Mouse (Mus musculus) cerebellum, postnatal 10 days (tissue): ENCODE measurements around the gene Lca5.

Experiments
- DNase-seq, 2 experiments: peaks; one replicate each; pipeline ENCODE4 v3.0.0; 2021; ENCODE audit warnings: mixed read lengths in 2 of 2

The Lca5 gene

GRCm38 (mm10) chr9:83440392-83441357 lies at the start of gene Lca5:
Gene Lca5 (minus strand): TSS chr9:83441127.
- DNase-seq: peak; percentile 96 to 97

GRCm38 (mm10) chr9:83488491-83489210 lies 47.7 kb upstream of the Lca5 start:
- peak; percentile 62 to 72 for DNase-seq

DNA sequence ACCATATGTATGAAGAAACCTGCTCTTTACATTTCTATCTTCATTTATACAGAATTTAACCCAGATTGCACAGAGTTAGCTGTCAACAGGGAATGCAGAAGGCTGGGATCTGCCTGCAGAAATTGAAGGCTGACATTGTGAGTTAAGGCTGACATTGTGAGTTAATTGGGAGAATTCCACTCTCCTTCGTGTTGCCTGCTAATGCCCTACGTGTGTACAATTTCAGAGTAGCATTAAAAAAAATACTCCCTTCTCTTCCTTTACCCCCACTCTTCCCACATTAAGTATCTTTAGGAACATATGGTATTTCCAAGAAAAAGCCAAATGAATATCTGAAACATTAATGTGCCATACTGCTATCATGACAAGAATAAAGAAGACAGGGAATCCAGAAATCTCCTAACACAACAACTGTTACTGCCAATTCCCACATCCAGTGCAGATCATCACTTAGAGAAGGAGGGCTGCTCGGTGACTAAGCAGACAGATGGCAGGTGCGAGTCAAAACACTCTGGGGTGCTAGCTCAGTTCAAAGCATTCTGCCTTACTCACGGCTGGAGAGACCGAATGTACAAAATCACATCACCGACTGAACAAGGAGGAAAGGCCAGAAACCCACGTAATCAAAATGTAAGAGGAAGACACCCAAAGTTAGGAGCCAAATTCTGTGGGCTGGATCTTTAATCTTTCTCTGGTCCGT lies 47.0 kb upstream of the Lca5 start:
- DNase-seq: peak; percentile 66 to 67

- DNase-seq: peak; percentile 25 to 53
Measured at GRCm38 (mm10) chr9:83485966-83486365, 45.0 kb upstream of the Lca5 start.

DNA sequence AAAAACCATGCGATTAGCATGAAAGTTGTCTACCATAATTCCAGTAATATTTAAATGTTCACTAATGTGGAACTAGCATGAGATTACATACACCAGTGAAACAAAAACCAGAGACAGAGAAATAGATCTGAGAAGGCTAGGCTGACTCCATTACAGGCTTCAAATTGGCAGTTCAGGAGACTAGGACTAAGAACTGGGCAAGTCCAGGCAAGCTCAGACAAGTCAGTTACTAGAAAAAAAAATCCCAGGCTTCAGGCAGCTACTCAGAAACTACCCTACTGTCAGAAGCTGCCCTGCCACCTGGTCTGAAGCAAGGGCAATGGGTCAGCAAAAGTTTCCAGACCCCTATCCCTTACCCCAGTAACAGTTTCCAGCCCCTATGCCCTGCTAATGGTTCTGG lies 44.4 kb upstream of the Lca5 start:
- DNase-seq: no peak

DNA sequence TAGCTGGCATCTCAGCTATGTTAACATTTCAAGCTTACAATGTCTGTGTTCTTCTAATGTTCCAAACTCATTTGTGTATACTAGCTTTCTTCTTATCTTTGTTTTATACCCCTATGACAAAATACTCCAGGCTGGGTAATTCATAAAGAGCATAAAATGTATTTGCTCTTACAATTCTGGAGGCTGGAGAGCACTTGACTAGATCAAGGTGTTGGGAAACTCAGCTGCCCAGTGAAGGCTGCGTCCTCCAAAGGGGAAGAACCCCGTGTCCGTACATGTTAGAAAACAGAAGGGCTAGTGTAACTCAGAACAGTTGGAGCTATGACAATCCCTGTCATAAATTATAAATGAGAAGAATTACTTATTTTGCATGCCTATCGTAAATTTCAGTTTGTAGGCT lies 42.5 kb upstream of the Lca5 start:
- DNase-seq: no peak

GRCm38 (mm10) chr9:83482176-83482949 lies 41.4 kb upstream of the Lca5 start:
- no peak for DNase-seq

GRCm38 (mm10) chr9:83469871-83470270 lies 28.9 kb upstream of the Lca5 start:
- DNase-seq: peak; percentile 48 to 49

DNA sequence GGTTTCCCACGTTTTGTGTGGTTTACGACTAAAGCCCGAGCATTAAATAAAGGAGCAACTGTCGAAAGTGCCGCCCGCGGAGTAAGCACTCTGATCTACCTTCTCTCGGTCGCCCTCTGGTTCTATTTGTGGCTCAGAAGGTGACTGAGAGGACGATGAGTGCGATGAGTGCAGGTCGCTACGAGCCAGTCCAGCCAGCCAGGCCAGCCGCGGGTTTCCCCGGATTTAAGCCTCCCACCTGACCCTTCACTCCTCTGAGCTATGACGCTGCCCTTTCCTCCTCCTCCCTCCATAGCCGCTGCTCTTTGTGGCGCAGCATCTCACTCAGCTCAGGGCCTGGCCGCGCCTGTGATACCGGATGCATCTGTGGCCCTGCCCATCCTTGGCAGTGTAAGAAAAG lies 6.8 kb upstream of the Lca5 start:
- peak; percentile 82 to 86 for DNase-seq

DNA sequence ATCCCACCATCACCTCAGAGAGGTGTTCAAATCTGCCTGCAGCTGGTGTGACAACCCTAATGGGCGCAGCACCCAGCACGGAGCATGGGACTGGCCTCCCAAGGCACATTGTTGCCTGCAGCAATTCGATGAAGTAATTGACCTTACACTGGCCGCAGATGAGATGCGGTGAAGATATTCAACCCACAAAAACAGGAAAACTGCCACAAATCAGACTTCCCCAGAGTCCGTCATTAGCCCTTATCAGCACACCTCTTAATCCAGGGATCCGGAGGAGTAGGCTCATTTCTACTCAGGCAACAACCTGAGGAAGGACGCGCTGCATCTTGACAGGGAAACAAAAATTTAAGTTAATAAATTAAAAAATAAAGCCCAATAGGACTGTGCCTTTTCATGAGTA lies 6.2 kb upstream of the Lca5 start:
- peak in 1 of 2 experiments; percentile 15 for DNase-seq

DNA sequence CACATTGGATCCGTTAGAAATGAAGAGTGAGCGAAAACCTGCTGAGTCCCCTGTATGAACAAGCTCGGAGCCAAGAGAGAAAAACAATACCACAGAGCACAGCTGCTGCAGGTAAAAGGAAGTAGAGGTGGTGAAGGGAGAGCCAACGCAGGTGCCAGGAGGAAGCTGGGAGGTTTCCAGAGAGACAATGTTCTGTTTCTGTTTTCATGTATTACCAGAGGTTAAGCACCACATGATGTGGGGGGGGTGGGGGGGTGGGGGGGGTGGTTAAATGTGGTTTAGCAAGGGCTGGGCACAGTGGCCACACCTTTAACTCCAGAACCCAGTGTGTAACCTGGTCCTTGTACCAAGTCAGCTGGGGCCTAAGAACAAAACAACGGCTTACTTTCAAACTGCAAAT lies 3.3 kb downstream of the Lca5 start:
- no peak for DNase-seq

DNA sequence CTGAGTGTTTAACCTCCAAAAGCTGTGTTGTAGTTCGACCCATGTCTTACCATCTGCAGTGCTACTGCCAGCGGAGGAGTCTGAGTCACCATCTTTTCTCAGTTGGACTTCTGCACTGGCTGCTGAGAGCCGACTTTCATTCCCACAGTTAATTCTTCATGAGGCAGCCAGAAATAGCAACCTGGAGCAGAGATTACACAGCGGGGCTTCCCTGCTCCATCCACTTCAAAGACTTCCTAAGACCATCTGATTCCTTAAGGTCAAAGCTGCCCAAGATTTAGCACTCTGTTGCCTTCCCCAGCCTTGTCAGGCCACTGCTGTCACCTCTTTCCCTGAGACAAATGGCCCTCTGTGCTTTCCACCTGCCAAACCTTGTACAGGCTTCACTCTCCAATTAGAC lies 6.4 kb downstream of the Lca5 start:
- peak; percentile 45 to 51 for DNase-seq

DNA sequence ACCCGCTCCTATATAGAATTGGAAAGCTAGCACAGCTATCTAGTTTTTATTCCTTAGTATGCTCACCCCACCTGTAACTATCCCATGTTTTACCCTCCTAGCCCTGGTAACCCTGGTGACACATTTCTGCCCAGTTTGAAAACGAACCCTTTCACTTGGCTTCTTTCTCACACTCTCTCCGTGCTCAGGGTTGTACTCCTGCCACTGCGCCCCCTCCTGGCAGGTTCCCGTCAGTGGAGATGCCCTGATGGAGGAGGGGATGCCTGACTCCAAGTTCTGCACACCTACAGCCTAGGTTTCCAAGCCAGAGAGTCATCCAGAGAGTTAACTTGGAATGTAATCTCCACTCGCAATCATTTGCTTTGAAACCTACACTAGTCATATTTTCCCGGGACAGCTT lies 7.3 kb downstream of the Lca5 start:
- DNase-seq: peak; percentile 55 to 66

GRCm38 (mm10) chr9:83427926-83428325 lies 13.0 kb downstream of the Lca5 start:
- no peak for DNase-seq

DNA sequence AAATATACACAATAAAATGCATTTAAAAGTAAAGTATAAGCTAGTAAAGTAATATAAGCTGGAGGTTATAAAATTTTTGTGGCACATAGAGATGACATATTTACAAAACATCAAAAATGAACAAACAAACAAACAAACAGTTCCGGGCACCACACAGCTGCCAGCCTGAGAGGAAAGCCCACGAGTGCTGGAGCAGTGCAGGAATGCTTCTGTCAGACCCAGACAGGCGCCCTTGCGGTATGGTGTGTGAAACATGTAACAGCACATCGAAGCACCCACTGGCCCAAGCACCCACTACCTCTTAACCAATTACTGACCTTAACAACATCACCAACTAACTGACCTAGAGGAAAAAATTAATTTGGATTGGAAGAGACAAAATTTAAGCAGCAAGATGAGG lies 22.0 kb downstream of the Lca5 start:
- DNase-seq: no peak

DNA sequence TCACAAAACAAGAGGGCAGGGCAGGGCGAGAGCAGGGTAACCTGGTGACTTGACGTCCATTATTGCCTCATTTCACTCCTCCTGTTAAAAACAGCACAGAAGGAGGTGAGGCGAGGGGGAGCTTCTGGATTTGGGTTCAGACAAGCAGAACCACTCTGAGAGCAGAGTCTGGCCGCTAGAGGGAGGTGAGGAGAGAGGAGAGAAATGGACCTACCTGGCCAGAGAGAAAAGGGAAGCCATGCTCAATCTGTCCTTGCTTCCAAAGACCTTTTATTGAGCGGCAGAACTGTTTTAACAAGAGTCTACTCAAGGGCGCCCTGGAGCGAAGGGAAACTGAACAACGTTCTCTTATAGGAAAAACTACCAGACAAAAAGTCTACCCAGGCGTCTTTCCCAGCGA lies 27.9 kb downstream of the Lca5 start:
- peak; percentile 61 to 68 for DNase-seq

DNA sequence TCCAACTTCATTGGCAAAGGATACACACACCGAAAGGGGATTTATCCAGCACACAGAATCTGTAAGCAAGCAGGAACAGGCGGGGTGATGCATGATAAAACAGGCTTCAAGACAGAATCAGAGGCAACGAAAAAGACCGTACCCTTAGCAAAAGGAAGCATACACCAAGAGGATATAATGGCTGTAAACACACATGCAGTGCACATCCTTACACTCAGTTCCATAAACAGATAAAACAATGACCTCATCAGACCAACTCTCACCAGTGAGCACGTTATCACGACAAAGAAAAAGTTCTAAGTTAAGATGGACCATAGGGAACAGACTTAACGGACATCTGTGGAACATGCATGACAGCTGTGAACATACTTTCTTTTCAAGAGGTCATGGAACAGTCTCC lies 35.8 kb downstream of the Lca5 start:
- no peak for DNase-seq

- no peak for DNase-seq
Measured at GRCm38 (mm10) chr9:83400783-83401182, 40.1 kb downstream of the Lca5 start.

DNA sequence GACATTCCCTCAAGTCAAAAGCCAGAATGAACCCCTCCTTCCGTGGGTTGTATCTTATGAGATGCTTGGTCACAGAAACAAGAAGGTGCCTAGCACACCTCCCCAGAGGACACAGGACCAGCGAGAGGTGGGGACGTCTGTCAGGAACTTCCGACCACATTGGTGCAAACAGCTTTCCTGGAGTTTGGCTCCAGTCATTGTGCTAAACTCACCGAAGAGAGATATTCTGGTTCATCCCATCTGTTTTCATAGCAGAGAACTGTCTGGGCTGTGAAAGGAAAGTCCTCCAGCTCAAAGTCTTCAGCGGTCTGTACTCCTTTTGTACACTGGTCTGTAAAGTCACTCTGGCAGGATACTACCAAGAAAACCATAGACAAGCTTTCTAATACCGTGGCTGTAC lies 41.5 kb downstream of the Lca5 start:
- DNase-seq: no peak

GRCm38 (mm10) chr9:83398260-83398659 lies 42.7 kb downstream of the Lca5 start:
- DNase-seq: no peak

DNA sequence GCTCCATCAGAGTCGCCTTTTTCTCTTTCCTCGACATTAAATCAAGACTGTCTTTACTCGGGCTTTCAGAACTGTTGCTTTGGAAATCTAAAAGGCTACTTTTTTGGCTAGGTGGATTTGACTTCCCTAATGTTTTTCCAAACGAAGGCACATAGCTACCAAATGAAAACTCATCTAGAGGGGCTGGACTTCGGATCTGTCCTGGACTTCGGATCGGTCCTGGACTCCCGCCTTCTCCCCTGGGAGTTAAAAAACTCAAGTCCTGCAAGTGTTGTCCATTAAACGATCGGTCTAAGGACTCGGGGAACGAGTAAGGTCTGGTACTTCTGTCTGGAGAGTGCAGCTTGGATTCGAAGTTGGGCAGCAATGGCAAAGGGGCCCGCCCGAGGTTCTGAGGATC lies 45.5 kb downstream of the Lca5 start:
- DNase-seq: no peak

- DNase-seq: no peak
Measured at GRCm38 (mm10) chr9:83391996-83392395, 48.9 kb downstream of the Lca5 start.

DNA sequence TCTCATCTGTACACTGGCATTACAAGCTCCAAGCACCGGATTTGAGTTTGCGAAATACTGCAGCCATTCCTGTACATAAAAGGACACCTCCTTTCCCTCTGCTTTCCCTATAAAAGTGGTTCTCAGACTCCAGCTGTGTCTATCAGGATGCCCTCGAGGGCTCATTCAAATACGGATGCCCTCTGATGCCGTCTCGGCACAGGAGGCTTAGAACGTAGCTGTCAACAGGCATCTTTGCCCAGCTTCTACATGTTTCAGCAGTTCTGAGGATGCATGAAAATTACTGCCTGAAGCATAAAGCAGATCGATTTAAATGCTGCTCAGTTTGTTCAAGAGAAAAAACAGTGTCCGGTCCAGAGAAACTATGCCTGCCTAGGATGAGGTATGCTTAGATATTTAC lies 51.4 kb downstream of the Lca5 start:
- DNase-seq: no peak
